Mouse (Mus musculus): ENCODE measurements around the gene Dusp28. TPM values are rescaled to one million over a fixed set of nuclear protein-coding genes. Genes with fewer than 3 reads are reported as not detected.
A peak's percentile ranks its signal among the peaks of the same experiment; 100 is the strongest.

Gene Dusp28
- total RNA-seq, 1 experiment = 4.8 TPM

DNA sequence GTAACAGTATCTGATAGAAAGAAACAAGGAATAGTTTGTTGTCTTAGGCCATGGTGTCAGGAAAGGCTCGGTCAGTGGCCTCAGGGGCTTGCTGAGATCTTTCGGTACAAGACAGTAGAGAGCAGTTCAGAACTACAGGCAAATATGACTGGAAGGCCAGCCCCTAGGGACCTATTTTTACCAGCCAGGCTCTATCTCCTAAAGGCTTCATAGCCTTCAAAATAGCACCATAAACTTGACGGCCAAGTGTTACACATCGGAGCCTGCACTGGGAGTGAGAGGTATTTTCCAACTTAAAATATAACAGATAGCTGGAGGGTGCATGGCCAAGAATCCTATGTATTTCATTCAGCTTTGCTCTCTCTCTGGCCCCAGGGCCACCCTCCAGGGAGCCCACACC lies 14.7 kb downstream of the Dusp28 start:
- Histone ChIP-seq H3K4me1 (ENCODE audit: control insufficient read depth in 2 of 2, insufficient read depth in 2 of 2, low read length in 2 of 2, poor library complexity in 1 of 2) (peaks cover 2 to 17% of the 10 kb centered on the region in 2 experiments; a peak in 3 of 4 replicates), H3K9me3 (ENCODE audit: control insufficient read depth, insufficient read depth, low read depth, low read length) (no peaks in the 10 kb centered on the region), H3K36me3 (ENCODE audit: control insufficient read depth, insufficient read depth, low read length, poor library complexity, severe bottlenecking) (peaks cover 6% of the 10 kb centered on the region; the same call in 1 of the 2 replicates), H3K9ac (ENCODE audit: insufficient read depth, low read depth, low read length, poor library complexity, severe bottlenecking) (no peak overlapping the region), H3K4me3 (ENCODE audit: insufficient read depth in 1 of 2, low read depth in 1 of 2, low read length in 2 of 2, poor library complexity in 1 of 2, severe bottlenecking in 1 of 2) (no peak overlapping the region), H3K27ac (ENCODE audit: insufficient read depth, low read depth, low read length, poor library complexity, severe bottlenecking) (no peak overlapping the region)
- TF ChIP-seq HCFC1 (IDR thresholded peaks at IDR 0.05; ENCODE audit: borderline replicate concordance, insufficient read depth, low read length) (no peak), CHD2 (IDR thresholded peaks at IDR 0.05; ENCODE audit: low read depth, low read length) (no peak), MAFK (IDR thresholded peaks at IDR 0.05; ENCODE audit: insufficient read depth, low read depth, low read length) (no peak), ZC3H11A (IDR thresholded peaks at IDR 0.05; ENCODE audit: borderline replicate concordance, low read depth, low read length) (no peak), ZNF384 (IDR thresholded peaks at IDR 0.05; ENCODE audit: low read depth, low read length) (no peak)
- in situ Hi-C loops (cut with MboI; ENCODE audit: low sequenced_read_pairs in 2 of 2, unreplicated experiment in 2 of 2) = no loop called here
- no peak for DNase-seq (ENCODE audit: low read depth, low spot score)

DNA sequence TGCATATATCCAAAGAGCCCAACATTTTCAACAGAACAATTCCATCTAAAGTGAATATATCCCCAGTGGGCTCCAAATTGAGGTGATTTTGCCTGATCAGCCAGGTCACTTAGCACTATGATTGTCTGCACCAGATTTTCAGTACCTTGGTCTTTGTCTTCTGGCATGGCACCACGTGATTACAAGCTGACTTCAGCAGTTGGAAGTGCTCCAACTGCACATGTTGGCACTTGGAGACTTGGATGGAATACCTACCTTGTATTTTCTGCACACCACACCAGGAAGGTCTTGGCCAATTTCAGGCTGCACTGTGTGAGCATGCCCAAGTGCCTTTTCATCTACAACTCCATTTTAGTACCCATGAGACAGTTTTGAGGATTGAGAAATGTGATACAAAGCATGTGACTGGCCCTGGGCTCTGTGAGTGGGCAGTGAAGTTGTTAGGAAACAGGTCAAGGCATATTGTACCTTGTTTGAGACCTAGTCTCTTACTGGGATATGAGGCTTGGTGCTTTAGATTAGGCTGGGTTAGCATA lies 23.5 kb downstream of the Dusp28 start:
- TF ChIP-seq CHD2 (IDR thresholded peaks at IDR 0.05; ENCODE audit: low read depth, low read length) = no peak
- no peak for TF ChIP-seq HCFC1 (IDR thresholded peaks at IDR 0.05; ENCODE audit: borderline replicate concordance, insufficient read depth, low read length)
- no peak for TF ChIP-seq MAFK (IDR thresholded peaks at IDR 0.05; ENCODE audit: insufficient read depth, low read depth, low read length)
- no peak for TF ChIP-seq ZC3H11A (IDR thresholded peaks at IDR 0.05; ENCODE audit: borderline replicate concordance, low read depth, low read length)
- TF ChIP-seq ZNF384 (IDR thresholded peaks at IDR 0.05; ENCODE audit: low read depth, low read length) = no peak
- no peak overlapping the region for H3K9ac ChIP-seq (ENCODE audit: insufficient read depth, low read depth, low read length, poor library complexity, severe bottlenecking)
- H3K4me1 ChIP-seq (ENCODE audit: control insufficient read depth in 2 of 2, insufficient read depth in 2 of 2, low read length in 2 of 2, poor library complexity in 1 of 2) = 0 out of 4 replicates have a peak, but pooled peaks cover 0 to 3% of the 10 kb centered on the region in 2 experiments
- no peaks in the 10 kb centered on the region for H3K9me3 ChIP-seq (ENCODE audit: control insufficient read depth, insufficient read depth, low read depth, low read length)
- in situ Hi-C loops (cut with MboI; ENCODE audit: low sequenced_read_pairs in 2 of 2, unreplicated experiment in 2 of 2) = no loop called here
- no peak overlapping the region for H3K4me3 ChIP-seq (ENCODE audit: insufficient read depth in 1 of 2, low read depth in 1 of 2, low read length in 2 of 2, poor library complexity in 1 of 2, severe bottlenecking in 1 of 2)
- no peaks in the 10 kb centered on the region for H3K36me3 ChIP-seq (ENCODE audit: control insufficient read depth, insufficient read depth, low read length, poor library complexity, severe bottlenecking)
- no peak overlapping the region for H3K27ac ChIP-seq (ENCODE audit: insufficient read depth, low read depth, low read length, poor library complexity, severe bottlenecking)
- DNase-seq (ENCODE audit: low read depth, low spot score) = no peak

- Histone ChIP-seq H3K4me3 (ENCODE audit: insufficient read depth in 1 of 2, low read depth in 1 of 2, low read length in 2 of 2, poor library complexity in 1 of 2, severe bottlenecking in 1 of 2) (peak overlapping the region; percentile 72 to 77), H3K4me1 (ENCODE audit: control insufficient read depth in 2 of 2, insufficient read depth in 2 of 2, low read length in 2 of 2, poor library complexity in 1 of 2) (peaks cover 0 to 3% of the 10 kb centered on the region in 2 experiments; a peak in 1 of 4 replicates), H3K36me3 (ENCODE audit: control insufficient read depth, insufficient read depth, low read length, poor library complexity, severe bottlenecking) (peaks cover 6% of the 10 kb centered on the region; the same call in 1 of the 2 replicates), H3K27ac (ENCODE audit: insufficient read depth, low read depth, low read length, poor library complexity, severe bottlenecking) (no peak overlapping the region), H3K9me3 (ENCODE audit: control insufficient read depth, insufficient read depth, low read depth, low read length) (no peaks in the 10 kb centered on the region), H3K9ac (ENCODE audit: insufficient read depth, low read depth, low read length, poor library complexity, severe bottlenecking) (peak overlapping the region; percentile 69)
- no peak for DNase-seq (ENCODE audit: low read depth, low spot score)
- TF ChIP-seq ZC3H11A (IDR thresholded peaks at IDR 0.05; ENCODE audit: borderline replicate concordance, low read depth, low read length) = no peak
- no peak for TF ChIP-seq HCFC1 (IDR thresholded peaks at IDR 0.05; ENCODE audit: borderline replicate concordance, insufficient read depth, low read length)
- no peak for TF ChIP-seq MAFK (IDR thresholded peaks at IDR 0.05; ENCODE audit: insufficient read depth, low read depth, low read length)
- TF ChIP-seq ZNF384 (IDR thresholded peaks at IDR 0.05; ENCODE audit: low read depth, low read length) = no peak
- no peak for TF ChIP-seq CHD2 (IDR thresholded peaks at IDR 0.05; ENCODE audit: low read depth, low read length)
- in situ Hi-C loops (cut with MboI; ENCODE audit: low sequenced_read_pairs in 2 of 2, unreplicated experiment in 2 of 2) = no loop called here
Observed at GRCm38 (mm10) chr1:92933611-92934010, 26.8 kb downstream of the Dusp28 start.

DNA sequence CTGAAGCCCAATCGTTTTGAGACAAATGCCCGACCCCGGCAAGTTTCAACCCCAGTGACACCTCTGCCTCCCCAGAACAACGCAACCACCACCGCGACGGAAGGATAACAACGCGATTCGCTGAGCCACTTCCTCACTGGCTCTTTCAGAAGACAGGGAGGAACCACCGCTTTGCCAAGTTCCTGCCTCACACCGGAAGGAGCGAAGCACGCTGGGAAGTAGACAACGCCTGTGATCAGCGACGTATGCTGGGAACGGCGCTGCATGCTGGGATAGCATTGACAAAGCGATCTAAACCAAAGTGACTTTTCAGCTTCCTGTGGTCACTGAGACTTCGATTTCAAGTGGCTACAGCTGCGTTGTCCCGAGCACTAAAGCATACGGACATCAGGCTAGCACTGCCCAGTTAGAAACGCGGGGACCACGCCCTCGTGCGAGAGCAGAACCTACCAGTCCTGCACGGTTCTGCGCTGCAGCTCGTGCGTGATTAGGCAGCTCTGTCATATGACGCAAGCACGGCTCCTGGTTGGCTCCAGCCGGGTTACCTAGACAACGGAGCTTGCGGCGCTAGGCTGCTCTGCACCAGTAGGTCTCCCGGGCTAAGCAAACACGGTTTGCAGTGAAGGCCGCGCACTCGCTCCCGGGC lies 27.5 kb downstream of the Dusp28 start, which contains the start of gene Capn10:
TSS of gene Capn10 (plus strand) at position 195 of the 646 bp plus-strand sequence.
- Histone ChIP-seq H3K4me1 (ENCODE audit: control insufficient read depth in 2 of 2, insufficient read depth in 2 of 2, low read length in 2 of 2, poor library complexity in 1 of 2) (peaks cover 0 to 3% of the 10 kb centered on the region in 2 experiments; a peak in 1 of 4 replicates), H3K9me3 (ENCODE audit: control insufficient read depth, insufficient read depth, low read depth, low read length) (no peaks in the 10 kb centered on the region), H3K9ac (ENCODE audit: insufficient read depth, low read depth, low read length, poor library complexity, severe bottlenecking) (peak within 1 kb of the TSS; percentile 74), H3K36me3 (ENCODE audit: control insufficient read depth, insufficient read depth, low read length, poor library complexity, severe bottlenecking) (peaks cover 7% of the 10 kb centered on the region; the same call in 1 of the 2 replicates), H3K27ac (ENCODE audit: insufficient read depth, low read depth, low read length, poor library complexity, severe bottlenecking) (peak within 1 kb of the TSS; percentile 45; the same call in 1 of the 2 replicates), H3K4me3 (ENCODE audit: insufficient read depth in 1 of 2, low read depth in 1 of 2, low read length in 2 of 2, poor library complexity in 1 of 2, severe bottlenecking in 1 of 2) (peak within 1 kb of the TSS; percentile 72 to 77)
- no peak for TF ChIP-seq MAFK (IDR thresholded peaks at IDR 0.05; ENCODE audit: insufficient read depth, low read depth, low read length)
- peak; percentile 29; the same call in 1 of the 2 replicates for TF ChIP-seq CHD2 (IDR thresholded peaks at IDR 0.05; ENCODE audit: low read depth, low read length)
- TF ChIP-seq ZC3H11A (IDR thresholded peaks at IDR 0.05; ENCODE audit: borderline replicate concordance, low read depth, low read length) = no peak
- peak; percentile 69; the same call in 1 of the 2 replicates for TF ChIP-seq HCFC1 (IDR thresholded peaks at IDR 0.05; ENCODE audit: borderline replicate concordance, insufficient read depth, low read length)
- no peak for TF ChIP-seq ZNF384 (IDR thresholded peaks at IDR 0.05; ENCODE audit: low read depth, low read length)
- in situ Hi-C loops (cut with MboI; ENCODE audit: low sequenced_read_pairs in 2 of 2, unreplicated experiment in 2 of 2) = no loop called here
- peak; percentile 92 for DNase-seq (ENCODE audit: low read depth, low spot score)

Measured in ES-E14 (cell line).